Mouse (Mus musculus) lung, adult 2 months (tissue): Measurements from ENCODE around the gene Syt13.

ENCODE experiments used
- CTCF ChIP-seq: fragments of 200-500 bp; IDR thresholded peaks from 2 replicates; pipeline ENCODE4 v1.5.1; 2011; ENCODE audit warnings: mild to moderate bottlenecking, low read length, control low read depth; ENCODE audit not compliant: insufficient read depth
- POLR2A ChIP-seq: fragments of 200-500 bp; IDR thresholded peaks from 2 replicates; pipeline ENCODE4 v1.6.1; 2011; ENCODE audit warnings: low read depth, mild to moderate bottlenecking, control low read depth, low read length, borderline replicate concordance; ENCODE audit errors: extremely low read depth

GRCm38 (mm10) chr2:92931061-92931460 is 16.2 kb downstream of the Syt13 start:
- TF ChIP-seq CTCF, result no peak
- TF ChIP-seq POLR2A, result no peak
